Mouse (Mus musculus) thymus, adult 18-20 months (tissue): ENCODE data around the gene Eif2b3.

ENCODE experiments used
- DNase-seq, 2 experiments: peaks; one replicate each; pipeline ENCODE4 v3.0.0; 2022; ENCODE audit warnings: mixed read lengths in 2 of 2

The Eif2b3 gene

DNA sequence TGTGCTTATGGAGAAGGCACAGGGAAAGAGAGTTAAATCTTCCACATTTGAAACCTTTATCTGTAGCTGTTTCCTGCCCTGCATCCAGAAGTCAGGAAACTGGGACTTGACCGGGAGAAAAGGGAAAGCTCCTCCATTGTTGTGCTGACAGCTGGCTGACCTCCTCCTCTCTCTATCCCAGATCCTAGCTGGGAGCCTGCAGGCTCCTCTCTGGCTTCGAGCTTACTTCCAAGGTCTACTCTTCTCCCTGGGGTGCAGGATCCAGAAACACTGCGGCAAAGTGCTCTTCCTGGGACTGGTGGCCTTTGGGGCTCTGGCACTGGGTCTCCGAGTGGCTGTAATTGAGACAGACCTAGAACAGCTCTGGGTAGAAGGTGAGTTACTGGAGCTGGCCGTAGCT lies 77.5 kb downstream of the Eif2b3 start:
- DNase-seq: no peak

DNA sequence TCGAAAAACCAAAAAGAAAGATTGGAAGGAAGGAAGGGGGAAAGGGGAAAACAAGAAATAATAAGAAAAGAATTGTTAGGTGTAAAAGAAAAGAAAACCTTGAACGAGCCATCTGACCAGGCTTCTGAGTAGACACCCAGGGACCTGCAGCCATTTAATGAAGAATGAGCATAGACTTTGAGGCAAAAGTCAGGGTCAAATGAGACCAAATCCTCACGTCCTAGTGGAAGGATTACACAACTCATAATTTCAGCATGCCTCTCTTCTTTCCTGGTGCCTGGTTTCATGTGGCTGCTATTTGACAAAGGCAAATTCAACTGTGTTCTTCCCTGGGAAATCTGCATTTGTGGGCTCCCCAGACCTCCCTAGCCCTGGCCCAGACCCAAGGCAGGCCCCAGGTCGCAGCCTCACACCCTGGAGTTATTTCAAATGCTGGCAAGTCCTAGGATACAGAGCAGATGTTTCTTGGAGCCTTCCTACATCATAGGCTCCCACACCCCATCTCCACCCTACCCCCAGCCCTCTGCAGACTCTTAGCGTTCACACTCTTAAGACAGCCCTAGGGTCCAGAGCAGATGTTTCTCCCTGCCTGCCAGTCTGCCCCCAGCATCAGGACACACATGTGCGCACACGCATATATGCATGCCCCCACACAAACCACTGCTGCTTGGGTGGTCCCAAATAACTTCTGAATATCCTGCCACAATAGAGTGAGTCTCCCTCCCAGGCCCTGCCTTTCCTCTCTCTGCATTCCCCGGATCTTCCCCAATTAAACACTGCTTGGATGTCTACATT lies 79.0 kb downstream of the Eif2b3 start:
- no peak for DNase-seq

DNA sequence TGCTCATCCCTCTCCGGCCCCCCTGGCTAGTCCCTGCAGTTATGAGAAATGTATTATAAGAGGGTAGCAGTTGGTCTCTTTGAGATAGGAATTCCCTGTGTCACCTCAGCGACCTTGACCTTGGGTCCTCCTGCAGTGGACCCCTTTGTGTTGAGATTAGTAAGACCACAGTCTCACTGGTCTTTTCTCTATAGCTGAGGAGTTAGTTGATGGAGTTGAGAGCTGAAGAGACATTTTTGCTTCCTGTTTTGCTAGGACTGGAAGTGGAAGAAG lies 79.5 kb downstream of the Eif2b3 start:
- no peak for DNase-seq

DNA sequence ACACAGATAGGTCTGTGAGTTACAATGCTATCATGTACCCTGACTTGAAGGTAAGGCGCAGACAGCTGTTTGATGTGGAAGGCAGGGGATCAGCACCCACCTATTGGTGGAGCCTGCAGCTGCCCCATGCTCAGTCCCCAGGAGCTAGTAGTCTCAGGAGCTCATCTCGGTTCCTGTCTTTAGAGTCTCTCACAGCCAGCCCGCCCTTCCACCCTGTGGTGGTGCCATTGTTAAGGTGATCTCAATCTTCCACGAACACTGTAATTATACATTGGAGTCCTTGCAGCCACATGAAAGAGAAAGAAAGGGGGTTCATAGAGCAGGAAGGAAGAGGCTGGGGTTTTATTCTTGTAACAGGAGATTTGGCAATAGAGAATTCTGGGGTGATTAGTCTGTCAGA lies 80.8 kb downstream of the Eif2b3 start:
- DNase-seq: no peak

DNA sequence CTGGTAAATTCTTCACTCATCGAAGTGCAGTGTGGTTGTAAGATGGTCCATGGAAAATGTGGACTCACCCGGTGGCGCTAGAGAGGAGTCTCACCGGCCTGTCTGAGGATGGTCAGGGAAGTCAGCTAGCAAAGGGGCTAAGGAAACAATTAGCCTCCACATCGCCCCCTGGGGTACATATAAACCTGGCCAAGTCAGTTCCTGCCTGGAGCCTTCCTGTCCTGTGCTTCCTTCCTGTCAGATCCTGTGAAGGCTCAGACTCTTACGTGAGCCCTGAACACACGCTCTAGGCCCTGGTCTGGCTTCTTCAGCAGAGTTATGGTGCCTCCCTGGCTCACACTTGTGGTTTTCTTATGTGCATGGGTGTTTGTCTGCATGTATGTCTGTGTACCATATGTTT lies 82.0 kb downstream of the Eif2b3 start:
- DNase-seq: no peak

DNA sequence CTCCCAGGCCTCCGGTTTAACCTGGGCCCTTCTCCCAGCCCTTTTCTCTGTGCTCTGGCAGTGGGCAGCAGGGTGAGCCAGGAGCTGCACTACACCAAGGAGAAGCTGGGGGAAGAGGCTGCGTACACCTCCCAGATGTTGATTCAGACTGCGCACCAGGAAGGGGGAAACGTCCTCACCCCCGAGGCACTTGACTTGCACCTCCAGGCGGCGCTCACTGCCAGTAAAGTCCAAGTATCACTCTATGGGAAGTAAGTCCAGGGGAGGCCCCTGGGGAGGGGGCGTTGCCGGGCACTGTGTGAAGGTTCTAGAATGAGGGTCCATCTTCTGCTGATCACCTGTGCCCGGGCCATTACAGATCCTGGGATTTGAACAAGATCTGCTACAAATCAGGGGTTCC lies 85.5 kb downstream of the Eif2b3 start:
- no peak for DNase-seq

DNA sequence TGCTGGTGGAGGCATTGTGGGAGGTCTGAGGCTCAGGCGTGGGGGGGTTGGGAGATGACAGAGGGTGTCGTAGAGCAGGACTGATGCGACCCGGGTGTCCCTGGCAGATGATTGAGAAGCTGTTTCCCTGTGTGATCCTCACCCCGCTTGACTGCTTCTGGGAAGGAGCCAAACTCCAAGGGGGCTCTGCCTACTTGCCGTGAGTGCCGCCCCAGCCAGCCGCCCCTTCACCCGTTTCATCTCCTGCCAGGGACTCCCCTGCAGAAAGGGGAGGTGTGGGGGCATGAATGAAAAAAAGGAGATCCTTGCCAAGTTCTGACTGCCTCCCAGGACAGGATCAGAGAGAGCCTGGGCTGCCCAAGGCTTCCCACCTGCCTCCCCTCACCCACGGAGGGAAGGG lies 85.9 kb downstream of the Eif2b3 start:
- DNase-seq: no peak

DNA sequence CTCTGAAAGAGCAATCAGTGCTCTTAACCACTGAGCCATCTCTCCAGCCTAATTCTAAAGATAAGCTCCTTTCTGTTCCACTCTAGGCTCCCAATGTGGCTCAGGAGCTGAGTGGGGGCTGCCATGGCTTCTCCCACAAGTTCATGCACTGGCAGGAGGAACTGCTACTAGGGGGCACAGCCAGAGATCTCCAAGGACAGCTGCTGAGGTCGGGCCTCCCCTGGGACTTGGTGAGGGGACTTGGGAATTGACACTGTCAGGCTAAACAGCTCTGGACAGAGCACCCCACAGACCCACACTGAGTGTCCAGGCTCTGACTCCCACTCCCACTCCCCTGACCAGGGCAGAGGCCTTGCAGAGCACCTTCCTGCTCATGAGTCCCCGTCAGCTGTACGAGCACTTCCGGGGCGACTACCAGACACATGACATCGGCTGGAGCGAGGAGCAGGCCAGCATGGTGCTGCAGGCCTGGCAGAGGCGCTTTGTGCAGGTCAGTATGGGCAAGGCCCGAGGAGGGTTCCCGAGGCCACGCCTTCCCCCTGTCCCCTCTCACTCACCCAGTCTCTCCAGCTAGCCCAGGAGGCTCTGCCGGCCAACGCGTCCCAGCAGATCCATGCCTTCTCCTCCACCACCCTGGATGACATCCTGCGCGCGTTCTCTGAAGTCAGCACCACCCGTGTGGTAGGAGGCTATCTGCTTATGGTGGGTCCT lies 88.8 kb downstream of the Eif2b3 start:
- no peak for DNase-seq

DNA sequence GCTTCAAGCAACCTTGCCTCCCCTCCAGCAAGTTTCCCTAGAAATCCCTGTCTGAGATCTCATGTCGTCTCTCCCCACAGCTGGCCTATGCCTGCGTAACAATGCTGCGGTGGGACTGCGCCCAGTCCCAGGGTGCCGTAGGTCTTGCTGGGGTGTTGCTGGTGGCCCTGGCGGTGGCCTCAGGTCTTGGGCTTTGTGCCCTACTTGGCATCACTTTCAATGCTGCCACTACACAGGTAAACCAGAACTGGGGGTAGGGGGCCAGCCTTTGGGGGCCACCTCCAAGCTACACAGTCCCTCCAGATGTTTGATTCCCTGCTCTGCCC lies 89.3 kb downstream of the Eif2b3 start:
- no peak for DNase-seq

DNA sequence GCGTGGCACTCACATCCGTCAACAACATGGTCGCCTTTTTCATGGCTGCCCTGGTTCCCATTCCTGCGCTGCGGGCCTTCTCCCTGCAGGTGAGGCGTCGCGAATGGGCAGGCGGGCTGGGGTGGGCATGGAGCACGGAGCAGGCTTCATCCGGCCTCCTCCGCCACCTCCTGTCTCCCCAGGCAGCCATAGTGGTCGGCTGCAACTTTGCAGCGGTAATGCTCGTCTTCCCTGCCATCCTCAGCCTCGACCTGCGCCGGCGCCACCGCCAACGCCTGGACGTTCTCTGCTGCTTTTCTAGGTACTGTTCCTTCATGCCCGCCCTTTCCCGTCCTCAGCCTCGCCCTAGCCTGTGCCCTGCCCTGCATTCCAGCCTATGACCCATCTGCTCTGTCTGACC lies 90.1 kb downstream of the Eif2b3 start:
- DNase-seq: no peak

DNA sequence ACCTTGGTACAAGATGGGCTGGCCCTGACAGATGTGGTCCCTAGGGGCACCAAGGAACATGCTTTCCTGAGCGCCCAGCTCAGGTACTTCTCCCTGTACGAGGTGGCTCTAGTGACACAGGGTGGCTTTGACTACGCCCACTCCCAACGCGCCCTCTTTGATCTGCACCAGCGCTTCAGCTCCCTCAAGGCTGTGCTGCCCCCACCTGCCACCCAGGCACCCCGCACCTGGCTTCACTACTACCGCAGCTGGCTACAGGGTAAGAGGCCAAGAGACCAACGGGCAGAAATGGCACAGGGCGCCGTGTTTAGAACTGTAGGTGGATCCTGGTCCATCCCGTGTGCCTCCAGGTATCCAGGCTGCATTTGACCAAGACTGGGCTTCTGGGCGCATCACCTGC lies 91.0 kb downstream of the Eif2b3 start:
- no peak for DNase-seq

DNA sequence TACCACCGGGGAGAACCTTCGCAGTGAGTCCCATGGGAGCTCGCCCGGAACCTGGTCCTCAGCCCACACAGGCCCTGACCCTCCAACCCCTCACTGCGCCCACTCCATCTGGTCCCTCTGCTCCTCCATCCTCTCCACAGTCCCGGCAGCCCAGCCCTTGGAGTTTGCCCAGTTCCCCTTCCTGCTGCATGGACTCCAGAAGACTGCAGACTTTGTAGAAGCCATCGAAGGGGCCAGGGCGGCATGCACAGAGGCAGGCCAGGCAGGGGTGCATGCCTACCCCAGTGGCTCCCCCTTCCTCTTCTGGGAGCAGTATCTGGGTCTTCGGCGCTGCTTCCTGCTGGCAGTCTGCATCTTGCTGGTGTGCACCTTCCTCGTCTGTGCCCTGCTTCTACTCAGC lies 91.8 kb downstream of the Eif2b3 start:
- no peak for DNase-seq

DNA sequence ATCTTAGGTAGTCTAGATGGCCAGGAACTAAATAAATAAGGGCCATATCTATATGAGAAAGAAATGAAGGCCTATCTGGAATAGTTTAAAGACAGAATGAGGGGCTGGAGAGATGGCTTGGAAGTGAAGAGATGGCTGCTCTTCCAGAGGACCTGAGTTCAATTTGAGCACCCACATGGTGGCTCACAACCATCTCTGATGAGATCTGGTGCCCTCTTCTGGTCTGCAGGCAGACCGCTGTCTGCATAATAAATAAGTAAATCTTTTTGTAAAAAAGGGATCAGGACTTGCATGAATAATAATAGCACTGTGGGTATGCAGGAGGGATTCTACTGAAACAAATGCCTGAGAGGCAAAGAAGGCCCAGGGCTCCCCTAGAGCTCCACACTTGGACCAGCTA lies 94.0 kb downstream of the Eif2b3 start:
- no peak for DNase-seq

DNA sequence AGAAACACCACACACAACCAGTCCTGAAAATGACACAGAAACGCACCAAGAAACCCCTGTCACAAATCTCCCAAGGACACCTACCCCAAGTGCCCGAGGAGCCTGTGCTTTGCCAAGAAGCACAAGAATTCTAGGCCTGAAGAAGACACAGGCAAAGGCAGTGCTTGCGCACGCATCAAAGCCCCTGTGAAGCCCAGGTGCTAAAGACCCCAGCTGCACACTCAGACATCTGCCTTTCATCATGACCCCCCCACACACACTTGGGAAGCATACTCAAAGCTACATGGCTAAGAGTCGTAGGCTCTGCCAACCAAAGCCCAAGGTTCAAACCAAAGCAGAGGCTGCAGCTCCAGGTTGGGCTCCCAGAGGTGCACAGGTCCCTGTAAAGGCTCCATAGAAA lies 96.4 kb downstream of the Eif2b3 start:
- peak; percentile 32 to 51 for DNase-seq

DNA sequence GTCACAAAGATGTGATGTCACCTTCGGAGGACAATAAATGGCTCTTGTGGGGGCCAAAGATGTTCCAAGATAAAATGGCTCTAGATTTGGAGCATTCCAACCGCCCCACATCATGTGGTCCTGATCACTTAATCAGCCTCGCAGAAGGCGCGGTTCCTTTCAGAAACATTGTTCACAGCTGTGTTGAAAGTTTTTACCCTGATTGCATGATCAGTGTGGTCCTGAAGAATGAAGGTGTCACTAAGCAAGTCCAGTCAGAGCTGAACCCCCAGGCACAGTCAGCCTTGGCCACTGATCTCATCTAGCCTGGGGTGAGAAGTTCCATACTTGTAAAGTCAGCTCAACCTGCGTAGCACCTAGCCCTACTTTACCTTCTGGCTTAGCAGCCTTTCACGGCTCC lies 98.7 kb downstream of the Eif2b3 start:
- DNase-seq: no peak

DNA sequence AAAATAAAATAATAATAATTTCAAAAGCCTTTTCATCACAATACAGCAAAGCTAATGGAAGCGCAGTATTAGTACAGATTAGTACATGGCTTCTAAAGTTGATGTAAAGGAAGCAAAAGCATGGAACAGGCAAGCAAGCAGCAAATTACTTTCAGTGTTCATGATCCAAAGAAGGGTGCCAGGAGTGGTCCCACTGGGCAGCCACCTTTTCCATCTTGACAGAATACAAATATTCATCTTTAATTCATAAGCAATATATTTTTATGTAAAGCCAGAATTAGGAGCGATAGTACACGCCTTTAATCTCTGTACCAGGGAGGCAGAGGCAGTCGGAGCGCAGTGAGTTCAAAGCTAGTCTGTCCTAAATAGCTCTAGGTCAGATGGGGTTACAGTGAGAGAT lies 100.4 kb downstream of the Eif2b3 start:
- no peak for DNase-seq

DNA sequence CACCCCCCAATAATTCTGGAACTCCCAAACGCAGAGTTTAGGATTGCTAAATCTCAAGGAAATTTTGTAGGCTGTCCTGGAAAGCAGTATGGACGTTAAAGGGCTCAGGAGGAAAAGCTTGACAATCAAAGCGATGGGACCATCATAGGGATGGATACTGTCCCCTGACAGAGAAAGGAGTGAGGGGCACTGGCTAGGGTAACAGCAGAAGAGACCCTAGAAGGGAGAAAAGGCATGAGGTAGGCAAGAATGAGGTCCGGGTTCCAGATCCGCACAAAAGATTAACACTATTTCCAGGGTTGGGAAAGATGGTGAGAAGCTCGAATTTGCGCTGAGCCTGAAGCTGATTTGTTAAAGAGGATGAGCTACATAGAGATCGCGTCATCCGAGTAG lies 100.8 kb downstream of the Eif2b3 start:
- no peak for DNase-seq

DNA sequence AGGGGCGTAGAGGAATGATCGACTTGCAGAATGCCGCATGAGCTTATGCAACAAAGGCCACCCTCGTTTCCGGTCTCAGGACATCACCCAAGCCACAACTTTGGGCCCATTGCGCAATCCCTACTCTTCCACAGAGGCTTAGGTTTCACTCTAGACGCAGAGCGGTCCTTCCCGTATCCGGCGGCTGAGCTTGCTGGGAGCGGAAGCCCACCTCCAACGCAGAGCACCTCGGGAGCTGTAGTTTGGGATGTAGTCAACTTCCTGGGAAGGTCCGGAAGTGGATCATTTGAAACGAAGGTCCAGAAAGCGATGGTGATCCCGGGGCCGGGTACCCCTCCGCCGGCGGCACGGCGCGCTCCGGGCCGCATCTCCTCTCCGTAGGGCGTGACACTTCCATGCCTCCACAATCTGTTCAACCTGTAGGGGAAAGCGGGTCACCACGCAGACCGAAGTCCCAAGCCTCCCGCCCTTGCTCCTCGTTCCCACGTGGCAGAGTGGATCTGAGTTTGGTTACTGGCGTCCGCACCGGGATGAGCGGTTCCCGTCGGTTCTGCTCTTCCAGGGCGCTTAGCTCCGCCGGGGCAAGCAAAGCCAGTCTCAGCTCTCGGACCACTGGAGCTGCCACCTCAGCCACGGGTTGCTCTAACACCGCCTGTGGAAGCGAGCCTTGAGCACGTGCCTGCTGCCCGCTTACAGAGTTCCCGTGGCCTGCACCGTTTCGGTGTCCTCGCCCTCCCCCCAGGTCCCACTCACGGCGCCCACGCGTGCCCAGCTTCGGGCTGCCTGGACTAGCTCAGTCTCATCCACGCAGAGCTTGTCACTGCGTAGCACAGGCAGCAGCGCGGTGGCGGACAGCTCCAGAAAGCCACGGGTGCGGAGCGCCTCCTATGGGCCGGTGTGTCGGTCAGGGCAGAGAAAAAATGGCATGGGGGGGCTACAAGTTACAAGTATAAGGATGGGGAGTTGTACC lies 101.5 kb downstream of the Eif2b3 start:
- peak; percentile 86 to 90 for DNase-seq

DNA sequence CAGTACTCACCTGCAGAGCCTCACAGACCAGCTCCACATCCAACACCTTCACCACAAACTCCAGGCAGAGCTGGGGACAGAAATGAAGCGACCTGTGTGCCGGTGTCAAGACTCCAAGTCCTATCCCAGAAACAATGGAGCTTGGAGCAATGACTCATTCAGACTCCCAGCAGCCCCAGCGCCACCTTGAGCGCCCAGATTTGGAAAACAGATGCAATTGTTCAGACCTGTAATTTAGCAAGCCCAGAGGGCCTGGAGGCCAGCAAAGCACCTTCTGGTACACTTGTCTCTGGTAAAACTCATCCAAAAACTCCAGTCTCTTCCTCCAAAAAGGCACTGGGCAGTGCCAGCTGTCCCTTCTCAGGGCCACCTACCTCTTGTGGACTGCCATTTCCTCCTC lies 103.0 kb downstream of the Eif2b3 start:
- no peak for DNase-seq

DNA sequence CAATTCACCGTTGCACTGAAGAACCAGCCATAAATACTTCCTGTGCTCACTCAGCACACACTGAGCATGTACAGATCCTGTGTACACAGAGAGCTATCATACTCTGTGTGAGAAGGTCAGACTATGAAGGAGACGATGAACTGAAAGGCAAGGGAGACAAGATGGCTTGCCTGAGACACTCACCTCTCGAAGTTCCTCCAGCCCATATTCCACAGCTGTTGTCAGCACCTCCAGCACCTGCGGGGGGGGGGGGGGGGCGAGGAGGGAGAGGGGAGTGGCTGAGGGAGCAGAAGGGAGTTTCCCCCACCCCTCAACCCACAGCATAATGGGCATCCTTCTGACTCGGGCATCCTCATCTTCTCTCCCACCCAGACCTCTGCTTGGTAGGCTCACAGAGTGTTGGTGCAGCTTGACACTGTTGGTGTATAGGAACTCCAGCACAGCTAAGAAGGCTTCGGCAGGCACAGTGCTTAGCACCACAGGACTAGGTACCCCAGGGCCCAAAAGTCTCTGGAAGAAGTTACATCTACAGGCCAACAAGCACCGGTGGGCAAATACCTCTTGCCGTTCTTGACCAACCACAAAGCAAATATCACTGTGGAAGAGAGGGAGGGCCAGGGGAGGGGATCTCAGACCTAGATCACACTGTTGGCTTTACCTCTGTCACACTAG lies 104.5 kb downstream of the Eif2b3 start:
- DNase-seq: no peak

DNA sequence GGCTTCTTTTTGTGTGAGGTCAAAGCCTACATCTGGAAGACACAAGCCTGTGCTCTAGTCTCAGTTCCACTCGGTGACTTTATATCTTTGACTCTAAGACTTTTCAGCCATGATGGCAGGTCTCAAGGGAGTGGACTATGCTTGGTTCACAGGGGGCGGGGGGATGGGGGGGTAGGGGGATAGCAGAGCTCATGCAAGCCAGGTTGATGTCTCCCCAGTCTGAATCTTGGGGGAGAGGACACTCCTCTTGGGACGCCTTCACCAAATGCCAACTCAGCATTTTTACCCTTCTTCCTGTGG lies 105.0 kb downstream of the Eif2b3 start:
- DNase-seq: no peak

DNA sequence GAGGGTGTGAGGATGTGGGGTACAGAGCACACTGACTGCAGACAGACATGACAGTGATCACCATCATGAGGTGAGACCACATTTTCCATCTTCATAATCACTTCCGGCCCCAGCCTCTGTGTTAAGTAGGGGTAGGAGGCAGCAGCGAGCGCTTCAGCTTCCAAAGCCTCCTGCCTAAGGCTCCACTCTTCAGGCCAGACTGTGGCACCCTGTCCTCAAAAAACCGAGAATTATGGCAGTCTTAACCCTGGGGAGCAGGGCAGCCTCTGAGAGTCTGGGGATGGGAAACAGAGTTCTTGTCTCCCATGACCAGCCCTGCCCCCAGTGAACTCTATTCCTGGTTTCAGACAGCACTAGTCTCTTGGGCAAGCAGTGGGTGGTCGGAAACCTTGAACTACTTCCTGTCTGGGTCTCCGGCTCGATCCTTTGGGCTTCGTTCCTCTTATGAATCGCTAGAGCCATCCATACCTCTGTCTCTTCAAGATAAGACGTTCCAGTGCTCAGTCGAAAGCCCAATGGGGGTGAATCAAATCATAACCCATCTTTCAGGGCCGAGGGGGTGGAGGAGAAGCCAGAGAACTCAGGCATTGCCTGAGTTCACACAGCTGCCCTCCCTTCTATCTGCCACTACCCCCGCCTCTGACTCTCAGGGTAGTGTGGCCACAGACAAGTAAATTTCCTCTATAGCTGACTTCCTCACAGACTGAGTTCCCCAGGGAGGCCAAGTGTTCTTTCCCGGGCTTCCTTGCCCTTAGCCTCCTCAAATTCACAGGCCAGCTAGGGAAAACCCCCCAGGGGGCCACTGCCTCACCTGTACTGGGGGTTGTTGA lies 105.5 kb downstream of the Eif2b3 start:
- peak; percentile 58 to 78 for DNase-seq
